Mouse (Mus musculus): ENCODE data around the gene Commd4. TPM values are rescaled to one million over a fixed set of nuclear protein-coding genes. Genes with fewer than 3 reads are reported as not detected.

Gene Commd4
- 113 TPM for polyA plus RNA-seq (2014; fragmentation: Illumina TruSeq; extraction: RNeasy Lipid Tissue Mini Kit (QIAGEN cat#74804); ENCODE audit: low read depth, low replicate concordance)

GRCm38 (mm10) chr9:57158013-57158470, at the start of gene Commd4:
Commd4 (minus strand) TSS chr9:57158331.

GRCm38 (mm10) chr9:57148144-57148878, 9.8 kb downstream of the Commd4 start, which contains the start of gene Neil1:
Neil1 (minus strand) TSS chr9:57148305.

DNA sequence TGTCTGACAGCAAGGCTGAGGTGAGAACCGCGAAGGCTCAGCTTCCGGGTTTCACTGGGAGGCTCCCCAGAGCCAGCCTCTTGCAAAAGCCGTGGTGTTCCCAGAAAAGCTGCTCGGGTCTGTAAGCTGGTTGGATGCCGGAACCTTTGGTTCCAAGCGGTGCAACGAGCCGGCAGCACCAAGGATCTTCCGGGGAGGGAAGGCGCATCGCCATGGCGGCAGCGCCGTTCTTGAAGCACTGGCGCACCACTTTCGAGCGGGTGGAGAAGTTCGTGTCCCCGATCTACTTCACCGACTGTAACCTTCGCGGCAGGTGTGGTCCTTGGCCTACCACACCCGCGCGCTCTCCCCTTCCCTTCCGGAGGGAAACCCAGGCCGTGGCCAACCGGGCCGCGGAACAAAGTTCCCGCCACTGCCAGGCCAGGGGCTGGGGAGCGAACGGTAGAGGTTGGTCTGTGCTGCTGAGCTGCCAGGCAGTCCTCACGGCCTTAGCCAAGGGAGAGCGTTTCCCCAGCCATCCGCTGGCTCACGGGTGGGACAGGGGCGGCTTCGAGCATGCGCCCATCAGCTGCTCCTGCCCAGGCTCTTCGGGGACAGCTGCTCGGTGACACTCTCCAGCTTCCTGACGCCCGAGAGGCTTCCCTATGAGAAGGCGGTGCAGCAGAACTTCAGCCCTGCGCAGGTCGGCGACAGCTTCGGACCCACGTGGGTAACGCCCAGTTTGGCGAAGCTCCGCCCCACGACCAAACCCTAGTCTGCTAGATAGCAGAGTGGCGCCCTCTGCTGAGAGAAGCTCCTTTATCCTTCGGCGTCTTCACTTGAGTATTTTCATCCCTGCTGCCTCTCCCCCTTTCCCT, 27.3 kb downstream of the Commd4 start, which contains the start of gene Man2c1:
TSS of gene Man2c1 (plus strand) at position 114 of the 857 bp plus-strand sequence.

Other genes with a start within 250 kb of the Commd4 start
- gene Snx33, start 230.0 kb downstream of the Commd4 start, polyA plus RNA-seq (2014; fragmentation: Illumina TruSeq; extraction: RNeasy Lipid Tissue Mini Kit (QIAGEN cat#74804); ENCODE audit: low read depth, low replicate concordance), result 13.8 TPM
- 73.5 TPM for gene Imp3, start 220.9 kb downstream of the Commd4 start, polyA plus RNA-seq (2014; fragmentation: Illumina TruSeq; extraction: RNeasy Lipid Tissue Mini Kit (QIAGEN cat#74804); ENCODE audit: low read depth, low replicate concordance)
- 13.0 TPM for gene Snupn, start 207.5 kb downstream of the Commd4 start, polyA plus RNA-seq (2014; fragmentation: Illumina TruSeq; extraction: RNeasy Lipid Tissue Mini Kit (QIAGEN cat#74804); ENCODE audit: low read depth, low replicate concordance)
- gene Ptpn9, start 163.4 kb downstream of the Commd4 start, polyA plus RNA-seq (2014; fragmentation: Illumina TruSeq; extraction: RNeasy Lipid Tissue Mini Kit (QIAGEN cat#74804); ENCODE audit: low read depth, low replicate concordance), result 27.0 TPM
- 24.4 TPM for gene Sin3a, start 86.3 kb downstream of the Commd4 start, polyA plus RNA-seq (2014; fragmentation: Illumina TruSeq; extraction: RNeasy Lipid Tissue Mini Kit (QIAGEN cat#74804); ENCODE audit: low read depth, low replicate concordance)
- gene Man2c1, start 27.6 kb downstream of the Commd4 start, polyA plus RNA-seq (2014; fragmentation: Illumina TruSeq; extraction: RNeasy Lipid Tissue Mini Kit (QIAGEN cat#74804); ENCODE audit: low read depth, low replicate concordance), result 90.5 TPM
- 9.1 TPM for gene Neil1, start 10.0 kb downstream of the Commd4 start, polyA plus RNA-seq (2014; fragmentation: Illumina TruSeq; extraction: RNeasy Lipid Tissue Mini Kit (QIAGEN cat#74804); ENCODE audit: low read depth, low replicate concordance)
- not detected for gene Trcg1, start 78.2 kb upstream of the Commd4 start, polyA plus RNA-seq (2014; fragmentation: Illumina TruSeq; extraction: RNeasy Lipid Tissue Mini Kit (QIAGEN cat#74804); ENCODE audit: low read depth, low replicate concordance)
- 19.8 TPM for gene 1700017B05Rik, start 104.3 kb upstream of the Commd4 start, polyA plus RNA-seq (2014; fragmentation: Illumina TruSeq; extraction: RNeasy Lipid Tissue Mini Kit (QIAGEN cat#74804); ENCODE audit: low read depth, low replicate concordance)

Measured in adipose tissue, adult 10 weeks (tissue).